Mouse (Mus musculus): ENCODE measurements around the gene Igfals. TPM values are rescaled to one million over a fixed set of nuclear protein-coding genes. Genes with fewer than 3 reads are reported as not detected.

Igfals gene
- polyA plus RNA-seq, 1 experiment from 2014 or later: not detected

DNA sequence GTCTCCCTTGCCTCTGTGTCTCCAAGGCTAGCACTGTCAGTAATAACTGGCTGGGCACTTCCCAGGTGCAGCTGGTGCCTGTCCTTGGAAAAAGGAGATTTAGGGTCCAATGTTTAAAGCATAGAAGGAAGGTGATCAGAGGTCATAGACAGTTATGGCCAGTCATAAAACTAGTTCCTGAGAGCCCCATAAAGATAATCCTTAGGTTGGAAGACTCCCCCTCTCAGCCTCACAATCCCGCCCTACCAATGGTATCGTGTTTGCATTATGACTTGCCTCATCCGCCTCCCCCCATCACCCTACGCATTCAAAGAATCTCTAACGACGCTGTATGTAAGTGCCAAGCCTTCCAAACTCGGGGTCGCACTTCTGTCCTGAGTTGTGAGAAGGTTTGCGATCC is 21.3 kb upstream of the Igfals start:
- Histone ChIP-seq H3K27ac (ENCODE audit: low read depth, low read length) (no peak overlapping the region), H3K27me3 (replicated peaks; ENCODE audit: control insufficient read depth, insufficient read depth, low read length) (peaks cover 7% of the 10 kb centered on the region; the same call in 1 of the 2 replicates), H3K9me3 (ENCODE audit: control insufficient read depth, low read length) (no peaks in the 10 kb centered on the region), H3K4me1 (ENCODE audit: control insufficient read depth, insufficient read depth, low read depth, low read length) (peaks cover 8% of the 10 kb centered on the region), H3K4me2 (ENCODE audit: low read length) (no peak overlapping the region), H3K4me3 (ENCODE audit: low read length) (no peak overlapping the region), H3K36me3 (ENCODE audit: control insufficient read depth, insufficient read depth, low read length) (no peaks in the 10 kb centered on the region), H3K9ac (ENCODE audit: low read depth, low read length) (no peak overlapping the region)
- ATAC-seq: no peak
- 56% methylated on average over 9 of the region's 9 CpGs for WGBS

DNA sequence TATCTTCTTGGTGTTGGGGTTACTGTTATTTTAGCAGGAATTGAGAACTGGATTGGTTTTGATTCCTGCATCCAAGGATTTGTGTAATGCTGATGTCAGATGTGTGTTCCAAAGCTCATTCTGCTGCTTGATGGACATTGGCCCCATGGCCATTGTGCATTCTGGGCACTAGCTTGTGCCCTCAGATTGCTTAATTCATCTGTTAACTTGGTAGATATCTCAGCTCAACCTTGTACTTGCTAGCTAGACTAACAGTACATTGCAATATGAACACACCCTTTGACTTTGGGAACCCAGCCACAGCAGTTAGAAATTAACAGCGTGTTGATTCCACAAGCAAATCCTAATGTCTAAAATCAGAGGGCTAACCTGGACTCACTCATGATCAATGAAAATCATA is 18.4 kb upstream of the Igfals start:
- Histone ChIP-seq H3K4me3 (ENCODE audit: low read length) (no peak overlapping the region), H3K9me3 (ENCODE audit: control insufficient read depth, low read length) (no peaks in the 10 kb centered on the region), H3K27me3 (replicated peaks; ENCODE audit: control insufficient read depth, insufficient read depth, low read length) (no peaks in the 10 kb centered on the region), H3K36me3 (ENCODE audit: control insufficient read depth, insufficient read depth, low read length) (no peaks in the 10 kb centered on the region), H3K4me2 (ENCODE audit: low read length) (no peak overlapping the region), H3K9ac (ENCODE audit: low read depth, low read length) (no peak overlapping the region), H3K4me1 (ENCODE audit: control insufficient read depth, insufficient read depth, low read depth, low read length) (peaks cover 15% of the 10 kb centered on the region), H3K27ac (ENCODE audit: low read depth, low read length) (no peak overlapping the region)
- no peak for ATAC-seq
- 95% methylated on average over 1 of the region's 1 CpGs for WGBS

DNA sequence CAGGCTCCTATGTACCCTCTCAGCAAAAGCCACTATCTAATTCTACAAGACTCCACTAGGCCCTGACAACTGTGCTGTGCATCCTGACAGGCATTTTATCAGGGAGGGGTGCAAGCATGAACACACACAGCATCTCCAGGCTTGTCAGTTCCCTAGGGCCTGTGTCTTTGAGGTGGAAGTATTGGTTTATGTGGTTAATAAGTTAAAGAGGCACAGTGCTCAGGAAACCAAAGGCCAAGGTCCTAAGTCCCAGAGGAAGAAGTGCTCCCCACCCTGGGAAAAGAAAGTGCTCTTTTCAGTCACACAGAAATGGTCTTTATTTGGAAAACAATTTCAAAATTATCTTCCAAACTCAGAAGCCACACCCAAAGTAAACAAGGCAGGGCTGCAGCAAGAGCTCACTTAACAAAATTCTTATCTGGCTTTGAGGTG is 17.2 kb upstream of the Igfals start:
- H3K4me1 ChIP-seq (ENCODE audit: control insufficient read depth, insufficient read depth, low read depth, low read length): peaks cover 15% of the 10 kb centered on the region
- peak overlapping the region; percentile 67 for H3K4me2 ChIP-seq (ENCODE audit: low read length)
- H3K27me3 ChIP-seq (replicated peaks; ENCODE audit: control insufficient read depth, insufficient read depth, low read length): no peaks in the 10 kb centered on the region
- no peak overlapping the region; the same call in 1 of the 2 replicates for H3K4me3 ChIP-seq (ENCODE audit: low read length)
- no peak overlapping the region for H3K9ac ChIP-seq (ENCODE audit: low read depth, low read length)
- ATAC-seq: no peak
- no peaks in the 10 kb centered on the region for H3K9me3 ChIP-seq (ENCODE audit: control insufficient read depth, low read length)
- no peak overlapping the region for H3K27ac ChIP-seq (ENCODE audit: low read depth, low read length)
- H3K36me3 ChIP-seq (ENCODE audit: control insufficient read depth, insufficient read depth, low read length): peaks cover 5% of the 10 kb centered on the region

DNA sequence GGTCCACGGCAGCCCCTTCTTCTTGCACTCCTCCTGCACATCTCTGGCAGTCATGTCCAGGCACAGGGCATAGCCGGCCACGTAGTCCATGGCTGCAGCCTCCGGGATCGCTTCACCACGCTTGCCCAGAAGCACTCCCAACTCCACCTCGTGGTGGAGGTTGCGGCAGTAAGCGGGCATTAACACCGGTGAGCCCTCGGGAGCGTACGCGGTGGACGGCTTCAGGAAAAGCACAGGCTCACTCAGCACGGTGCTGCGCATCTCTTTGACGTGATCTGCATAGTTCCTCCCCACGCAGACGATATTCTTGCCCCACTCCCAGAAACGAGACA is 16.1 kb upstream of the Igfals start:
- no peaks in the 10 kb centered on the region for H3K9me3 ChIP-seq (ENCODE audit: control insufficient read depth, low read length)
- peaks cover 15% of the 10 kb centered on the region for H3K4me1 ChIP-seq (ENCODE audit: control insufficient read depth, insufficient read depth, low read depth, low read length)
- peak overlapping the region; percentile 95 for H3K4me3 ChIP-seq (ENCODE audit: low read length)
- no peak for ATAC-seq
- peak overlapping the region; percentile 98 for H3K27ac ChIP-seq (ENCODE audit: low read depth, low read length)
- peak overlapping the region; percentile 67 for H3K4me2 ChIP-seq (ENCODE audit: low read length)
- under 1% methylated on average over 21 of the region's 21 CpGs for WGBS
- H3K9ac ChIP-seq (ENCODE audit: low read depth, low read length): peak overlapping the region; percentile 84
- peaks cover 6% of the 10 kb centered on the region for H3K36me3 ChIP-seq (ENCODE audit: control insufficient read depth, insufficient read depth, low read length)
- no peaks in the 10 kb centered on the region for H3K27me3 ChIP-seq (replicated peaks; ENCODE audit: control insufficient read depth, insufficient read depth, low read length)

DNA sequence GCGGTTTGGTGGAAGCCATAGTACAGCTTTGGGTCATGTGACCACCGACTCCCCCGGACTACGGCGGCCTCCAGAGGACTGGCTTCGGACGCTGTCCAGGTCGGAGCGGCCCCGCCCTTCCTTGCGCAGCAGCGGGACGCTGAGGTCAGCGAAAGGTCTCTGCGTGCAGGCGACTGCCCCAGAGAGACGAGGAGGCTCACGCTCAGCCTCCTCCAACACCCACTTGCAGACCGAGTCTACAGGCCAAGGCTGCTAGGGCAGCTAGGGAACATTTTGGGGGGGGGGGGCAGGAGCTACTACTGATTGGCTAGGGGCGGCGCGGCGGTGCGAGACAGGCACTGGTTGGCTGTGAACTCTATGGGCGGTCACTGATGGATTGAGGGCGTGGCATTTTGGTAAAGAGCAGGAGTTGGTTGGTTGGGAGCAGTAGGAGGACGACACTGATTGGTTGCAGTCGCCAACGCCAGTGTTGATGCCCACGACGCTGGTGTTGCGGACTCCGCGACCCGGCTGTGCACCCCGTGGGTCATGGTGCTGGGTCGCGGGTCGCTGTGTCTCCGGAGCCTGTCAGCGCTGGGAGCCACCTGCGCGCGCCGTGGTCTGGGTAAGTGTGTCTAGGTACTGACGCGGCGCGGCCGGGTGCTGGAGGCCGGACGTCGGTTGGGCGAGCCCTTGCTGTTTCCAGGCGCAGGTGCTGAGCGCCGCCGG is 15.6 kb upstream of the Igfals start, which contains the start of gene Fahd1:
Gene Fahd1, minus strand, starts transcription at position 300 of the 708 bp plus-strand sequence.
- ATAC-seq: peak; percentile 99
- Histone ChIP-seq H3K36me3 (ENCODE audit: control insufficient read depth, insufficient read depth, low read length) (peaks cover 6% of the 10 kb centered on the region), H3K4me3 (ENCODE audit: low read length) (peak within 1 kb of the TSS; percentile 95), H3K4me1 (ENCODE audit: control insufficient read depth, insufficient read depth, low read depth, low read length) (peaks cover 15% of the 10 kb centered on the region), H3K9ac (ENCODE audit: low read depth, low read length) (peak within 1 kb of the TSS; percentile 84), H3K4me2 (ENCODE audit: low read length) (peak within 1 kb of the TSS; percentile 72), H3K9me3 (ENCODE audit: control insufficient read depth, low read length) (no peaks in the 10 kb centered on the region), H3K27ac (ENCODE audit: low read depth, low read length) (peak within 1 kb of the TSS; percentile 98), H3K27me3 (replicated peaks; ENCODE audit: control insufficient read depth, insufficient read depth, low read length) (no peaks in the 10 kb centered on the region)
- WGBS: under 1% methylated on average over 58 of the region's 58 CpGs

DNA sequence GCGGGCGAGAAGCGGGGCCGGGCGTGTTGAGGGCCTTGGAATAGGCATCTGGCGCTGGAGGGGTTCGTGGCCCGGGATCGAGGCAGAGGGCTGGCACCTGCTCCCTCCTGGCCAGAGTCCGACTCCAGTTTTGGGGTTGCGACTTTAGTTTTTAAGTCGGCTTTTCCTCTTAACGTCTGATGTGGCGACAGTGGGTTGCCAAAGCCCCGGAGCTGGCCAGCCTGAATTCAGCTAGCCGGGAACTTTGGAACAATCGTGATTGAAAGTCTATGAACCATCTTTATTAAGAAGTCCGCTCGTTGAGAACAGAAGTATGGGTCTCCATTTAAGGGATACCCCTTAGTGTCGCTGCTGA is 15.0 kb upstream of the Igfals start:
- H3K4me2 ChIP-seq (ENCODE audit: low read length): peak overlapping the region; percentile 72
- peak overlapping the region; percentile 76 for H3K9ac ChIP-seq (ENCODE audit: low read depth, low read length)
- peaks cover 6% of the 10 kb centered on the region for H3K36me3 ChIP-seq (ENCODE audit: control insufficient read depth, insufficient read depth, low read length)
- under 1% methylated on average over 20 of the region's 20 CpGs for WGBS
- H3K4me1 ChIP-seq (ENCODE audit: control insufficient read depth, insufficient read depth, low read depth, low read length): peaks cover 15% of the 10 kb centered on the region
- no peak for ATAC-seq
- no peaks in the 10 kb centered on the region for H3K27me3 ChIP-seq (replicated peaks; ENCODE audit: control insufficient read depth, insufficient read depth, low read length)
- H3K4me3 ChIP-seq (ENCODE audit: low read length): peak overlapping the region; percentile 95
- H3K9me3 ChIP-seq (ENCODE audit: control insufficient read depth, low read length): no peaks in the 10 kb centered on the region
- peak overlapping the region; percentile 81 for H3K27ac ChIP-seq (ENCODE audit: low read depth, low read length)

DNA sequence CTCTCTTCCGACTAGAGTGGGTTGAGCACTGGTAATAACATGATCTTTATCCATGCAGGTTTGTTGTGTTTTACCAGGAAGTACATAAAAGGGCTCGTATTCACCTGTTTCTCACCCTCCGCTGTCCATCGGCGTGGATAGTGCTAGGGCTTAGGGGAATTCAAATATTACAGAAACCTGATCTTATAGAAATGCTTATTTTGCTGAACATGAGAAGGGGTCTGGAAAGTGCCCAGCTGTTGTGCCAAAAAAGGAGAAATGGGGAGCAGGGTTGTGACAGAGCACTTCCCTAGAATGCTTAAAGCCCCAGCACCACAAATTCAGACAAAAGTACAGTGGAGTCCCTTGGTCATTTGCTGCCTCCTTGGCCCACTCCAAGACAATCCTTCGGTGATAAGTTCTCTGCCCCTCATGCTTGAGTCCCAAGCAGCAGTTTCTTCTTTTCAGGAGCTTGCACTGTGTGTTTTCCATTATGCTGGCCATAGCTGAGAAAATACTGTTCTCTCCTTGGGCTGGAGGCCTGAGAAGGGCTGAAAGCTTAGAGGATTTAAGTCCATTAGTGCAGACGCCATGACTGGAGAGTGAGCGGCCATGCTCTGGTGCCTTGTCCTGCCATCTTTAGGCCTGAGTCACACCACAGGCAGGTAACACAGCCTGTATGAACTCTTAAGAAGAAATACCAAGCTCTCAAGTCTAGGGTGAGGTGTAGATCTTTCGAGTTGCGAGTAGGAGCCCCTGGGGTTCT is 14.2 kb upstream of the Igfals start:
- Histone ChIP-seq H3K4me2 (ENCODE audit: low read length) (peak overlapping the region; percentile 72), H3K4me3 (ENCODE audit: low read length) (peak overlapping the region; percentile 95), H3K36me3 (ENCODE audit: control insufficient read depth, insufficient read depth, low read length) (peaks cover 6% of the 10 kb centered on the region), H3K4me1 (ENCODE audit: control insufficient read depth, insufficient read depth, low read depth, low read length) (peaks cover 15% of the 10 kb centered on the region), H3K9me3 (ENCODE audit: control insufficient read depth, low read length) (no peaks in the 10 kb centered on the region), H3K9ac (ENCODE audit: low read depth, low read length) (no peak overlapping the region), H3K27ac (ENCODE audit: low read depth, low read length) (no peak overlapping the region), H3K27me3 (replicated peaks; ENCODE audit: control insufficient read depth, insufficient read depth, low read length) (no peaks in the 10 kb centered on the region)
- ATAC-seq: no peak
- 86% methylated on average over 10 of the region's 10 CpGs for whole genome bisulfite sequencing

DNA sequence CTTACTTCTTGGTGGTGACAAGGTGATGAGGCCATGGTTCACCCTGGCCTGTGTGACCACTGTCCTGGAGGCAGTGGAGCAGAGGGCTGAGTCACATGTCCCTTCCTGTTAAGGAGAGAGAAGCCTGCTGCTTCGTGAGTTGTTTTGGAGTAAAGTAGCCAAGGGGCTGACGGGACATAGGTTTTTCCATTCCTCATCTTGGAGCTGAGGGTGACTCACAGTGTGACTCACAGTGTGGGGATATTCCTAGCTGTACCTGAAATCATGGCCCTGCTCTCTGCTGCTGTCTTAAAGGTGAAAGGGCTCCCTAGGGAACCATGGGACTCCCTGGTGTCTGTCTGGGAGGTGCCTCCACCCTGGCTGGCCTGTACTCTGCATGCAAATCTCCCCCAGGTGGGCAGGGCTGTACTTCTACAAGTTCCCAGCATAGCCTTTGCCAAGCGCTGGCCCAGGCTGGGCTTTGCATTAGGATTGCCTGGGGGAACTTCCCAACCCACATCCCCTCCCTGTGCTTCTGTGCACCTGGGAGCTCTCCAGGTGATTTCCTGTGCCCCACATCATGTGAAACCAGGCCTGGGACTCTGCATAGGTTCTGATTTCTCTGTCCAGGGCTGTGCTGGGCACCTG is 9.8 kb upstream of the Igfals start:
- Histone ChIP-seq H3K4me1 (ENCODE audit: control insufficient read depth, insufficient read depth, low read depth, low read length) (peaks cover 7% of the 10 kb centered on the region), H3K9me3 (ENCODE audit: control insufficient read depth, low read length) (no peaks in the 10 kb centered on the region), H3K27ac (ENCODE audit: low read depth, low read length) (no peak overlapping the region), H3K27me3 (replicated peaks; ENCODE audit: control insufficient read depth, insufficient read depth, low read length) (no peaks in the 10 kb centered on the region), H3K9ac (ENCODE audit: low read depth, low read length) (no peak overlapping the region), H3K36me3 (ENCODE audit: control insufficient read depth, insufficient read depth, low read length) (peaks cover 14% of the 10 kb centered on the region), H3K4me2 (ENCODE audit: low read length) (no peak overlapping the region), H3K4me3 (ENCODE audit: low read length) (no peak overlapping the region)
- ATAC-seq: no peak
- WGBS: 73% methylated on average over 3 of the region's 3 CpGs

DNA sequence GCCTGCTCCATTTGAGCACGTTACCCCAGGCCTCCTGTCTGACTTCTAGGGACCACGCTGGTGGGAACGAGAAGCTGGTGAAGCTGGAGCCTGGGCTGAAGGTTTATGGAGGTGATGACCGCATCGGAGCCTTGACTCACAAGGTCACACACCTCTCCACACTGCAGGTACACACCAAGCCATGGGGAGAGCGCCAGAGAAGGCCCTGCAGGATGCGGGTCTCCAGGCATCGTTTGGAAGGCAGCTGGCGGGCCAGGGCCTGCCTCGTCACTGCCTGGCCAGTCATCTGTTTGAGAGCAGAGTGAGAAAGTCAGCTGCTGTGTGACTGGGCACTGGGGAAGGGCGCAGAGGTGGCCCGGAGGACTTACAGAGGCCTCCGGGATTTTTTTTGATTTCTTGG is 9.2 kb upstream of the Igfals start:
- no peak for ATAC-seq
- H3K4me2 ChIP-seq (ENCODE audit: low read length): no peak overlapping the region
- H3K27me3 ChIP-seq (replicated peaks; ENCODE audit: control insufficient read depth, insufficient read depth, low read length): no peaks in the 10 kb centered on the region
- H3K36me3 ChIP-seq (ENCODE audit: control insufficient read depth, insufficient read depth, low read length): peaks cover 19% of the 10 kb centered on the region
- 91% methylated on average over 13 of the region's 13 CpGs for WGBS
- H3K4me1 ChIP-seq (ENCODE audit: control insufficient read depth, insufficient read depth, low read depth, low read length): peaks cover under 1% of the 10 kb centered on the region; the same call in 1 of the 2 replicates
- H3K9ac ChIP-seq (ENCODE audit: low read depth, low read length): no peak overlapping the region
- H3K9me3 ChIP-seq (ENCODE audit: control insufficient read depth, low read length): no peaks in the 10 kb centered on the region
- no peak overlapping the region for H3K27ac ChIP-seq (ENCODE audit: low read depth, low read length)
- H3K4me3 ChIP-seq (ENCODE audit: low read length): no peak overlapping the region

All from hindbrain, embryonic 16.5 days (tissue).